Mouse (Mus musculus): ENCODE measurements at regions not wholly inside any gene's neighbourhood (a gene's known extent, or its start where the extent isn't known, plus 50 kb on each side); places are given as distances from the start of the nearest gene placed in this dataset.

- no peak for DNase-seq
Observed at GRCm38 (mm10) chr11:20463173-20463681, 79.8 kb upstream of the Sertad2 start.

DNA sequence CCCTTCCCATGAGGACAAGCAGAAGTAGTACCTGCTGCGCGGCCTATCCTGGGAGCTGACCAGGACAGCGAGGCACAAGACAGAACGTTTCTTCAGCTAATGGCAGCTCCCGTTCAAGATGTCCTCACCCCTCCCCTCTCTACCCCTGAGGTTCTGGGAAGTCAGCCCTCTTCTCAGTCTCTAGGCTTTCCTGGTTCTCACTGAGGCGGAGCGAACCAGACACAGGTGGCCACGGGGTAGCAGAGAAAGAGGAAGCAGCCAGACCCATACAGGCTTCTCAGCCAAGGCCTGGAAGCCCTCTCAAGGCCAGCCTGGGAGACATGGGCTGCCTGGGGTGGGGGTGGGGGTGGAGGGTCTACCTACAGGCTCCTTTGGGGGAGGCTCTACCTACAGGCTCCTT is 78.5 kb upstream of the Sertad2 start:
- DNase-seq: no peak

- DNase-seq: no peak
Observed at GRCm38 (mm10) chr11:20466591-20466990, 76.5 kb upstream of the Sertad2 start.

DNA sequence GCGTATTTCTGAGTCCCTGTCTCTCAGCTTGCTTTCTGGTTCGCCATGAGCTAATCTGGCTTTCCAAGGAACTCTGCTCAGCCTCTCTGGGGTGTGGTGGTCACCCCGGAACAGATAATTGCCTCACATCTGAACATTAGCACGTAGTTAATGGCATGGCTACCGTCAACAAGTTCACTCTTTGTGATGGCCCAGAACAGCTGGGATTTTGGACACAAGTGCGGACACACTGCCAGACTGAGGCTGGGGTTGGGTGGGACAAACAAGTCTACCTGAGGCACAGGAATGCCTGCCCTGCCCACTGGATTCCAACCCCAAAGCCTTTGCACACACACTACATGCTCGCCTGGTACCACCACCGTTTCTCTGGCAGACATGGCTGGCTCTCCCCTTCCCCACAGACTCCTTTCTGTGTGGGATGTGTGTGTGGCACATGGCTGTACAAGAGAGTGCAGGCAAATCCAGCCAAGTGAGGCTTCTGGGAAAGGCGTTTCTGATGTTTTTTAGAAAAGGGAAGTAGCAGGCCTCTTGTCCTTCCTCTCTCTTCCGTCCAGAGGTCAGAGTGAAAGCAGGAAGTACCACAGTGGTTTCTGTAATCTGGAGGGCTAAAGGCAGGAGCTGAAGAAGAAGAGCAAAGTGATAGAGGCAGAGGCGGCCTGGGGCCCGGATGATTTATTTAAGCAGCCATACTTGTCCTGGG is 74.6 kb upstream of the Sertad2 start:
- DNase-seq: no peak

- DNase-seq: no peak
Observed at GRCm38 (mm10) chr11:20469368-20469767, 73.7 kb upstream of the Sertad2 start.

- DNase-seq: no peak
Observed at GRCm38 (mm10) chr11:20470396-20470795, 72.7 kb upstream of the Sertad2 start.

DNA sequence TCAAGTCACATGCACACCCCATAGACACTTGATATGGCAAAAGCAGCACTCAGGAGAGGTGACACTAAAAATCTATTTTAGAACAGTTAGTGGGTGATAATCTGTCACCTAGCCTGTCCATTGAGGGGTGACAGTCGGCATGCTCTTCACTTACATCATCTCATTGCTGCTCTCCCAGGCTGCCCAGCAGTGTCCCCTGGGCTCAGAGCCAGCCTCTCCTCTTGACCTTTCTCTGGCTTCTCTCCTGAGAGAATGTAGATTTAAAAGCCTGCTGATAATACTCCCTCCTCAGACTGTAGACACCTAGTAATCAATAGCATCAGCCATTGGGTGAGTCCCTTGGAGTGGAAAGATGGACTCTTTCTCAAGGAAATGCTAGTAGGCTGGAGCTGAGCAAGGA is 70.7 kb upstream of the Sertad2 start:
- DNase-seq: no peak

DNA sequence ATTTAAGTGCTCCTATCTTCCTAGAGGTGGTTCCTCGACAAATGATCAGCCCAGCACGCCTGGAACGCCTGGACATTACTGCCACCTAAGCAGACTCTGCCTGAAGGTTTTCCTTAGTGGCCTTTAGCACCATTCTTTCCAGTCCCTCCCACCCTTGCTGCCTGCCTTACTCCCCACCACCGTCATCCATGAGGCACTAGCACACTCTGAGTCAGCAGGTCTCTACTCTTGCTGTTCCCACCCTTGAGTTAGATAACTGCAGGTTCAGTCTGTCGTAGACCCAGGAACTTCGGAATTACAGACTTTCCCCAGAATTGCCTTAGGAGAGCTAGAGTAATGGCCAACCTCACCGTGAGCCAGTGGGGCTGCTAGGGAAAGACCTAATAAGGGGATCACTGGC is 67.4 kb upstream of the Sertad2 start:
- no peak for DNase-seq

- DNase-seq: no peak
Observed at GRCm38 (mm10) chr11:20476494-20476893, 66.6 kb upstream of the Sertad2 start.

DNA sequence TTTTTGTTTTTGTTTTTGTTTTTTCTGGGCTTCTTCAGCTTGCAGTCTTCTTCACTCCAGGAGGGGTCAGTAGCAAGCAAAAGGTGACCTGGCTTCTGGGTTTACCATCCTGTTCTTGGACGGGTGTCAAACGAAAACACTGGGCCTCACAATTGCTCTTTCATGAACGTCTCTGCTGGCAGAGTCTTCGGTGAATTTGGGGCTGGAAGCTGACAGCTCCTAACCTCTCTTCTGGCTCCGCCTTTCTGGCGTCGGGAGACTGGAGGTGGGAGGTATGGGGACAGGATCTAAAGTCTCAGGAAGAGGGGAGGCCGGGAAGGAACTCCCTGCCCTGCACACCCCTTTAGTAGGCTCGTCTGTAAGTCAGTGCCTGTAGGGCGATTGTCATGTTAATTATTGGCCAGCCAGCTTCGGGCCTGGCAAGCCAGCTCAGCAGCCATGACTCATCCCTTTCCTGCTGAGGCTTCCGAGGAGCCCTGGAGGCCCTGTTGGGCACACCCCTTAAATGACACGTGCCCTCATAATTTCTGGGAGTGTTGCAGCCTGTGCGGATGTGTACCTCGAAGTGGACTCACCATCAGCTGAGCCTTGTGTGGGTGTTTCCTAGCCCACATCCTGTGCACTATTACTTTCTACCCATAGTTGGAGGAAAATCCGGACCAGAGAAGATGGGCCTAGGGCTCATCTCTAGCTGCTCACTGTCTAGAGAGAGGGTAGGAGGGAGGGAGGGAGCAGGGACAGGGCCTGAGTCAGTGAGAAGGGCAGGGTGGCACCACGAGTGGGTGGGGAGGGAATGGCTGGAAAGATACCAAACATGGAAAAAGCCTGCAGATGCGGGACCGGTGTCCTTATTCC is 65.6 kb upstream of the Sertad2 start:
- no peak for DNase-seq

DNA sequence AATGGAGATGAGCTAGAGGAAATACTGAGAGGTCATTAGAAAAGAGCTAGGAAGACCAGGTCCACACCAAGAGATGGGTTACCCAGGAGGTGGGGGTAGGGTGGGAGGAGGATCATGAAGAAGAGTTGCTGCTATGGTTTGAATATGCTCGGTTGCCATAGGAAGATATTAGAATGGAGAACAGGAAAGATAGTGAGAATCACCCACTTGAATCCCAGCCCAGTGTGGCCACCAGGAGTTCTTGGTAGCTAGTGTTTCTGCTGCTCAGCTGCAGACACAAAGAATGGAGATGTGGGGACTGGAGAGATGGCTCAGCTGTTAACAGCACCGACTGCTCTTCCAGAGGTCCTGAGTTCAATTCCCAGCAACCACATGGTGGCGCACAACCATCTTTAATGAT is 62.4 kb upstream of the Sertad2 start:
- DNase-seq: no peak

GRCm38 (mm10) chr11:20485371-20485770 is 57.7 kb upstream of the Sertad2 start:
- no peak for DNase-seq
